Mouse (Mus musculus): ENCODE data around the gene Ebf1.

Ebf1 gene

DNA sequence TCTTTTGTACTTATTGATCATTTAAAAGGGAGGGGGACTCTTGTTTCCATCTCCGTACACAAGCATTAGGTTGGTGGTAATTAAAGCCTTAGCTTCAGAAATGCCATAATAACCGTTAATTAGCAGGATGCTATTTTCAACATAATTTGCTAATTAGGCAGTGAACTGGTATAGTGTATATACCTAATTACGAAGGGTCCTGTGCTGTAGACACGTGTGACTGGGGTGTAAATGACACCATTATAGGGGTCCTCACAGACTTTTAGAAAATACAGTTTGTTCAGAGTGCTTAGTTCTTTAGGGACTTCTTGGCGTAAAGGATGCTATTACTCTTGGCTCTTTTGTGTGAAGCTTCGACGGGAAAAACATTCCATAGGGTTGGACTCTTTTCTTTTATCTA is 167.9 kb downstream of the Ebf1 start:
- no peak for DNase-seq

DNA sequence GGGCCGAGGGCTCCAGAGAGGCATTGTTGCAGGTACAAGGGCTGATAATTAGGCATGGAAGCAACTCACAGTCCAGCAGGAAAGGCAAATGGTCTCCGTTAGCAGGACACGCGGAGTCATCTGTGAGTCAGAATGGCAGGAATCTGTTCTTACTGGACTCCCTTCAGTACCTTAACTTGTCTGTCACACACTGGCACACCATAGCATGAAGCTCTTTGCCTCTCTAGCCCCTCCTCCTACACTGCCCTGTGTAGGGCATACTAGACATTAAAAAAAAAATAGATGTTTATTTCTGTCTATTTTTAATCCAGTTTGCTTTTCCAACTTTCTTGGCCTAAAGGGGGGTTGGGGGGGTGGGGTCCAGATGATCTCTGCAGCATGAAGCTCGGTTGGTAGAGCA is 168.4 kb downstream of the Ebf1 start:
- DNase-seq = no peak

DNA sequence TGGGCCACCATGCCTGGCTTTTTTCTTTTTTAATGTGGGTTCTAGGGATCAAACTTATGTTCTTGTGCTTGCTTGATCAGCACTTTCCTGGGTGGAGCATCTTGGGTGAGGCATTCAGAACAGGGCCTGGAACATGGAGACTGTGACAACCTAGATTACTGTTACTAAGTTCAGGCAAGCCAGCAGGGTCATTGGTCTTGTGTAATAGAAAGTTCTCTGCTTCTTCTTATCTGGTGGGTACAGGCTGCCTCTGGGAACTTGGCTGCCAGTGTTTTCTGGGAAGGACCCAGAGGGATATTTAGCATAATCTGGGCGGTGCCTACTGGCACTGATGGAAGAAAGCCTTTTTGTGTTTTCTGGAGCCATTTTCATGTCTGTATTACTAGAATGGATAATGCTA is 170.9 kb downstream of the Ebf1 start:
- no peak for DNase-seq

DNA sequence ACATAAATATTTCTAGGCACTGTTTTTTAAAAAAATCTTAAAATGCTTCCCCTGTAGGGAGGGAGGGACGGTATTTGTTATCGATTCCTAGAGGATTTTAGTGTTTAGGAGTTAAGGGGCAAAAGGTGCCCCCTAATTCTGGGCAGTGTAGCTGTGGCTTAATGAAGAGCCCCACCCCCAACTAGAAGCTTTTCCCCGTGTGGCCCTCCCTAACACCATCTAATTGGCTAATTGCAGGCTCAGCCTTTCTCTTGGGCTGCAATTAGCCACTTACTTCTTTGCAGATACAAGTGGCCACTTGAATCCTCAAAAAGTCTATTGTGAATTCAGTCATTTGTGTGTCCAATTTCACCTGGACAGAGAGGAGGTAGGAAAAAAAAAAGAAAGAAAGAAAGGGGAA is 175.7 kb downstream of the Ebf1 start:
- no peak for DNase-seq

DNA sequence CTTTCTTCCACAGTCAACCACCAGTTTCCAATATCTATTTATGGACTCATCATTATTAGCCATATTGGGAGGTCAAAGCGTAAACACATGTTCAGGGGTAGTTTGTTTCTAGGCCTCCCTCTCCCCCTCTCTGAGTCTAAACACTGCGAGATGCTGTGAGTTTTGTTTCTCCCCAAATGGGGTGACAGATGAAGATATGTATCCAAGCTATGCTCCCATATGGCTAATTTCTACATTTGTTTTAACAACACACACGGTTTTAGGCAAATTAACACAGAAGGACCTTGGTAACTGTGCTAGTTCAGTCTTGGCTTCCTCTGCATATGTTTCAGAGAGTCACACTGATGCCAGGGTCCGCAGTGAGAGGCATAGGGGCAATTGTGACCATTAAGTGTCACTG is 177.8 kb downstream of the Ebf1 start:
- DNase-seq = no peak

DNA sequence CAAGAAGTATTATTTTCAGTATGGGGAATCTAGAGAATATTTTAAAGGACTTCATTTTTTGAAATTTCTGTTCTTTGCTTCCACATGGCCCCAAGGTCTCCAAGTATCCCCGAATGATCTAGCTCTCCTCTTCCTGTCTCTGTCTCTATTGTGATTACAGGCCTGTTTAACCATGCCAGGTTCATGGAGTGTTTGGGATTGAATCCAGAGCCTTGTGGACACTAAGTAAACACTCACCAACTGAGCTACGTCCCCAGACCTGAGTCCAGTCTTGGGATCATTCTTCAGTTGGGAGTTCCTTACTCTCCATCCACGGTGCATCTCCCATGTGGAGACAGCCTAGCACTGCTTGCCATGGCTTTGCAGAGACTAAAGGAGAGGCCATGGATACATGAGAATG is 178.7 kb downstream of the Ebf1 start:
- DNase-seq = no peak

DNA sequence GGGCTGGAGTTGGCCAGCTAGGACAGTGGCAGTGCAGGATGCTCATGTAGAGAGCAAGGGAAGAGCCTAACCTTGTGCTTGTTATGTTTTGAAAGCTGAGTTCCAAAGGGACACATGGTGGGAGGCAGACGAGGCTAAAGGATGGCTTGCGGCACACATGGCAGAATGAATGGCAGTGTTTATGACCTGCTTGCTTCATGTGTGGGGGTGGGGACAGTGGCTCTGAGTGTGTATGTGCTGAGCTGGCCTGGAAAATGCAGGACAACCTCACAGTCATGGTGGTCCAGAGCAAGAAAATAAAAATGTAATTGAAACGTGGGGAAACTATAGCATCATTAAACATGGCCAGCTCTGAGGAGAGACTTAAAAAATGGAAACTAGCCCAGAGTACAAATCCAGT is 181.2 kb downstream of the Ebf1 start:
- no peak for DNase-seq

DNA sequence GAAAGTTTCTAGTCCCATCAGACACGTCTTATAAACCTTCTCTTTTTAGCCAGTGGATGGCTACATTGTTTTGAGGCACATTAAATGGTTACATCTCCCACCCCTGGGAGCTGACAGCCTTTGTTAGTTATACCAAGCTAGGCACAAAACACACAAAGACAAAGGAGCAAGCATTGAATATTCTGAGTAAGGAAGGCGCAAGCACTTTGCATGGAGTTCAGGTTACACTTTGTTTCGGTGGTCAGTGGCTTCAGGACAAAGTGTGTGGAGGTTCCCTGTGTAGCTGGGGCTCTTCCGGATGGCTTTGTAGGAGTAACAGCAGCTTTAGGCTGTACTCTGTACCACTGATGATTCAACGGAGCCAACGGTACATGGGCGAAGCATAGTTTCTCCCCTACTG is 186.9 kb downstream of the Ebf1 start:
- no peak for DNase-seq

DNA sequence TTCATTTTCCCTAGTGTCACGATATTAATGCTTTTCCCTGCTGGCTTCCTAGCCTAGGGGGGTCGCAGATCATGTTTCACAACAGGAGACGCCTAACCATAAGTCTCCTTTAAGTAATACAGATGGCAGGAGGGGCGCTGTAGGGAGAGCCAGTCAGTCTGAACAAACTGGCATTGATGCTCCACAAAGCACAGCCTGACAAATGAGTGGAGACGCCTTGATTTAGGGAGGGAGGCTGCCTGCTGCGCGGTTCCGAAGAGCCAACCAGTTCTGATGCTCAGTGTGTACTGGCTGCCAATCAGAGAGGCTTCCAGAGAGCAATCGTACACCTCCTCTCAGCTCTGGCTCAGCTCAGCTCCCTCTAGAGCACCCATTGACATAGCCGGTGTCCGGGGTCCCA is 189.5 kb downstream of the Ebf1 start:
- no peak for DNase-seq

DNA sequence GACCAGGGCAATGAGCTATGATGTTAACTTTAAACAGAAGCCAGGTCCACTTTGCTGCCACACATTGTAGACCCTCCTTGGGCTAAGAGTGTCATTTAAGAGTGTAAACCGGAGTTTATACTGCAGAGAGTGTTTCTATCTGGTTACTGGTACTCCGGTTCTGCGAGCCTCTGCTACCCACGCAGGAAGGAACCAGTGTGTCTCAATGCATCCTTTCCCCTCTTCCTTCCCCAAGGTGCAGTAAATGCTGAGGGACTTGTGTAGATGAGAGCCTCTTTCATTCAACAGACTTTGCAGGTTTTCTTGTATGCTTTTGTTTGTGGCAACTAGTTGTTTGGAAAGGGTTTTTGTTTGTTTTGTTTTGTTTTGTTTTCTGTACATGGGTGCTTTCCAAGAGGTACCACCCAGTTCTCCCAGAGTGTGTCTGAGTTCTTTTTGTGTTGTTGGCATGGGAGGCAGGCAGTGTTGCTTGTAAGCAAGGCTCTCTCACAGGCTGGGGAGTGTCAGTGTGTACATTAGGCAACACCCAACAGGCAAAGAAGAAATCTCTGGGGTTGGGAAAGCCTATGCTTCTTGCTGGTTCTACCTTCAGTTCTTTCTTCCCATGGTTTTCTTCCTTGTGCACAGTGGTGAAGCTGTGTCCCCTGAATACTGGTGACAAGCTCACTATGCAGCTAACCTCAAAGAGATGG is 191.9 kb downstream of the Ebf1 start:
- DNase-seq = no peak

DNA sequence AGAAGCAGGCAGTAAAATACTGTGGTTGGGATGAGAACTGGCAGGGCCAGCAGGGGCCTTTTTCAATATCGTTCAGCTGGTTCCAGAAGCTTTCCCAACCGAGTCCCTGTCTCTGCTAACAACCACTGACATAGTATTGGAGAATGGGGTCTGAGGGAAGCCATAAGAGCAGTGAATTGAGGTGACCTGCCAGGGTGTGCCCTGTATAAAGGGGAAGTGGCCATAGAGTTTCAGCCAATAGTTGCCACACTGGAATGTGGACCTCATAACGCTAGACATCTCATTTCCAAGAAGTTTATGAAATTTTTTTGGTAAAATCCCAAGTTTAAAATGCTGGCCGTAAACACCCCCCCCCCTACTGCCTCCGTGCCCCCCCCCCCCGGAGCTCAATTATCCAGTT is 193.9 kb downstream of the Ebf1 start:
- DNase-seq = no peak

DNA sequence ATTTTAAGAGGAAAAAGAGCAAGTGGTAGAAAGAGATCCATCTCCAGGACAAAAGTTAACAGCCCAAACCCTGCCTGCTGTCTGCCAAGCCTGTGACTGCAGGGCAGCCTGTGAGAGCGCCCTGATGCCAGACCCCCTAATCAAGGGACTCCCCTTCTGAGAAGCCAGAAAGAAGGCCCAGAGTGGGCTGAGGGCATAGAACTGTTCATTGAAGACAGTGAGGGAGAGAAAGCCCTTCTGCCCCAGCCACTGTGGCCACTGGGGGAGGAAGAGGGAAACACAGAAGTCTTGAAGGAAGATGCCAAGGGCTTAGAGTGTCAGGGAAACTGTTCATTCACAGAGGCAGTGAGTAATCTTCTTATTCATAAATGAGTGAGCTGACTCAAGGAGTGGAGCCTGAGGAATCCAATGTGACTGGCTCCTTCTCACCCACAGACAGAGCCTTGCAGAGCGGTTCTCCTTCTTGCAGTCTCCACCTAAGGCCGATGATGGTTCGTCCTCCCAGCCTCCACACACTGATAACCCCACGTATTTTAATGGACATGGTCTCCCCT is 195.2 kb downstream of the Ebf1 start:
- DNase-seq = no peak

DNA sequence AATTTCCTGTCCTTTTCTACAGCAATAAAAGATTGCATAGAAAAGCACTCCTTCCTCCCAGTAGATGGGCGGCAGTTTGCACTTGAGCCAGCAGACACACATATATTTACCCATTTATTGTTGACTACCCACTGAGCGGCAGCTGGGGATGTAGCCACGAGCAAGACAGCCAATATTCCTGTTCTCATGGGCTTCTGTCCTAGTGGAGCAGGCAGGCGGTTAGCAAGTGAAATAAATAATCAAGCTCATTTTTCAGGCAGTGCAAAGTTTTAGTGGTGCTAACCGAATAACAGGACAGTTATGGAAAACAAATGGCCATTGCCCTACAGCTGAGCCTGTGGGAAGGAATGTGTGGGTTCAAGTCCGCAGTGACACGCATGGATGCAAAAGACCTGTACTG is 196.4 kb downstream of the Ebf1 start:
- DNase-seq = no peak

DNA sequence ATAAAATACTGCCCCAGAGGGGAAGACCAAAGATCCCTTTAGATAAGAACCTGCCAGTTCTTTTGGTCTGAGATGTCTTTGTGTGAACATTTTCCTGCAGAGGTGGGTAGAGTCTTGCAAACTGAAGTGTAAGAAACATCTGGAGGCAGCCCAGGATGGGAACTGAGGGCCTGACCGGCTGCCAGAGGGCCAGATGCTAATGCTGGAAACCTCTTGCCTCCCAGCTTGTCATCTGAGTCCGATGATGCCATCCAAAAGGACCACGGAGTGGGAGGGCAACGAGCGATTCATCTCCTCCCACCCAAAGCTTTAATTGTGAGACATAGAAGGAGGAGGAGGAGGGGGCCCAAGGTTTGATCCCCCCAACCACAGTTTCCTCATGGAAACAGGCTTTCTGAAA is 197.7 kb downstream of the Ebf1 start:
- DNase-seq = no peak

DNA sequence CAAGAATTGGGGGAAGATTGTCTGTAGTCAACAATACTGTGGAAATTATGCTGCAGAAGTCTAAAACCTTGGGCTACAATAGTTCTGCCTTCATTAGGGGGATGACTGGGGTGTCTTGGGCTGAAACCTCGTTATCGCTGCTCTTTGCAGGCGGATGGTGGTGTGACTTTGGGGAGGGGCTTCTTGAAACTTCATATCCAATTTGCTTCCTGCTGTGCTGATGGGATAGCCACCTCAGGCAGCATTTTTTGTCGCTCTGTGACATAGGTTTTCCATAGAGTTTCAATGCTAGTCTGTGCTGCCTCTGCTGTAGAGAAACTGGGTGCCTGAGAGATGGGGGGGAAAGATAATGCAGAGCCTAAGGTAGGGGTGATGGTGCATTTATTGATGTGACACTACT is 198.9 kb downstream of the Ebf1 start:
- no peak for DNase-seq

DNA sequence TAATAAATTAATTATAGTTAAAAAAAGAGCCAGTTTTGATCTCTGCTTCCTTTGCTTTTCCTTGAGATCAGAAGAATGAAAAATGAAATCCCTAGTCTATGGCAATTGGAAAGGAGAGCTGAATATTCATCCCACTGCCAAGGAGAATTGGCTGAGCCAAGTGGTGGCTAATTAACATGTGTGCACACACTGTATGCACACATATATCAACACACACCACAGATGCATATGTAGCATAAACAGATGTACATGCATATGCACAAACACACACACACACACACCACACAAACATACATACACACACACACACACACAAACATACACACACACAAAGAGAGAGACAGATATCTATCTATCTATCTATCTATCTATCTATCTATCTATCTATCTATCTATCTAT is 205.2 kb downstream of the Ebf1 start:
- DNase-seq = no peak

DNA sequence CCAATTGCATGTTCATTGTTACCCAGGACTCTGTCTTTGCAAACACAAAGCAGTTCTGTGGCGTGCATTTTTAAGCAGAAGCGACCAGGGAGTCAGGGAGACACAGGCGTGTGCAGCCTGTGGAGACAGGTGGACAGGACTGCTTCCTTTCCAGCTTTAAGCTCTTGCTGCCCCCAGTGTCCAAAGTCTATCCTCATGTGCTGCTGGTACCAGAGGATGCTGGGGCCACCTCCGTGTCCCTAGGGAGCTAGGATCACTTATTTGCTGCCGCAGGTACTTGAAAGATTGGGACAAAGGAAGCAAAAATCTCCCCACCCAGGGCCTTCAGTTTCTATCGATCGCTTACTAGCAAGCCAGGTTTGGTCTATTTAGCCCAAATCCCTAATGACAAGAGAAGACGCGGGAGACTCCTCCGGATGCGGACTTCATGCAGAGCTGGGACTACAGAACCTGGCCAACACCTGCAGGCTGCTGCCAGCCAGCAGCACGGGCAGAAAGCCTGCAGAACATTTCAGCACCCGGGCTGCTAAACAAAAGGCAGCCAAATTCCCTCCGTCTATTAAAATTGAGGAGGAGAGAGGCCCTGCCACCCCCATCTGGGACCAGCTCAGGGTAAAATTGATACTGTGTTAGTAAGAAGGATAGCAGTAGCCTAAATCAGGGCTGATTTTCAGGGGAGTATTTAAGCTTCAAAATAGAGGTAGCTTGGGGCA is 215.3 kb downstream of the Ebf1 start:
- DNase-seq = no peak

DNA sequence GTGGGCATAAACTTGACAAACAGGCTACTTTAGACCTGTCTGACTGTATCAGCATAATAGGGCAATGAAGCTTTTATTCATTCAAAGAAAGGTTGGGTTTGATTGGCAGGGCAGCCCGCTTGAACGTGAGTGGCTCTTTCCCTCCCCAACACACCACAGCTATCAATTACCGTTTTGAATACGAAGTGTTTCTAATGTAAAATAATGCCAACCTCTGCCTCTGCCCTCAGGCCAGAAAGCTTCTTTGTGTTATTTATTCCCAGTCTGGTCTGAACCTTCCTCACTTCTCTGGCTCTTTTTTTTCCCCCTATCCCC is 215.8 kb downstream of the Ebf1 start:
- no peak for DNase-seq

DNA sequence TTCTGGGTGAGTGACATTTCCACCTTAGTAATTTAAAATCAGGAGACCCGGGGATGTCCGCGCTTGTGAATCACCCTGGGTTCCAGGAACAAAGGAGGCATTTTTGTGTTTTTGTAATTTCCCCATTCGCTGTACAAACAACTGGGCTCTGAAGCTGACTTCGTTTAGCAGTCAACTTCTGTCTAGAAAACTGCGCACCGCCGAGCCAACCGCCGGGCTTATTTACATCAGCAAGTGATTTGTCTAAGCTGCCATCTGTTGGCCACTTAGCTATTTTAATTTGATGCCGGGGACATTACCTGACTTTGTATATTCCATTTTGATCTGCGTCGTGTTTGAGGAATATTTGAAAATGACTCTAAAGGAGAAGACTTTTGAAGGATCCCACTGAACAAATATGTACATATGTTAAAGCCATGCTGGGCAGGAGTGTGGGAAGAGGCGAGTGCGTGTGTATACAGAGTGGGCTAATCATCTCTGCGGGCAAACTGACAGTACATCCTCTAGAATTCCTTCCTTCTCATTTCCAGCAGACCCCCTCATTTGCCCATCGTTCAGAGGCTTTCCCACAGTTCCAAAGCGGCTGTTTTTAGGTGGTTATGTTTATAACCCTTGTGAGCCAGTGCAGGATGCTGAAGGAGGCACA is 216.4 kb downstream of the Ebf1 start:
- DNase-seq = no peak

DNA sequence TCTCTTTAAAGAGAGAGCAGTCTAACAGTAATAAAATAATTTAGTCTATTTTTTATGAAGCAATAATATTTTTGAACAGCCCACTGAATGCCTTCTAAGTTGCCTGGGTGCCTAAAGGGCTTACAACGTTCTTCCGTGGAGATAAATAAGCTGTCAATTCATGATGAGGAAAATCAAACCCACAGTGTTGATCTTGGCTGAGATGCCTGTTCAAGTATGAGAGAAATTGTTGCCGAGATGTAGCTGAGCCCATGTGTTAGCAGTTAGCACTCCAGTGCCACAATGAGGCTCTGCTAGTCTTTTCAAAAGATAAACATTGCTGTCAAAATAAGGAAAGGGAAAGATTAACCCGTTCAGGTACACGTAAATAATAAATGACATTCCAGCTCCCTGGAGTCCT is 218.0 kb downstream of the Ebf1 start:
- DNase-seq = no peak

DNA sequence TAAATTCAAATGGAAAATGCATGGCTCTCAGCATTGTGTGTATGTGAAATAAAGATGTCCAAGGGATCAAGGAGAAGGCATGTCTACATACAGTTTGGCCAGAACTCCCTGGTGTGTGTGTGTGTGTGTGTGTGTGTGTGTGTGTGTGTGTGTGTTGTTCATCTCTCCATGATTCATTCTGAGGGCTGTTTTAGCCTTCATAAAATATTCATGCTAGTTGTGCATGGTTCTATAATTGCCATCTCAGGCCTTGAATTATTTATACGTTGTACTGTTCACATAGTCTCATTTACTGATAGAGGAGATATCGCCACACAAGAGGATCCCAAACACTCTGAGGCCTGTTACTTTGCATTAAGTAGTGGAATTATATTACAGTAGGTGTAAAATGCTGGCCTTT is 220.5 kb downstream of the Ebf1 start:
- DNase-seq = no peak

DNA sequence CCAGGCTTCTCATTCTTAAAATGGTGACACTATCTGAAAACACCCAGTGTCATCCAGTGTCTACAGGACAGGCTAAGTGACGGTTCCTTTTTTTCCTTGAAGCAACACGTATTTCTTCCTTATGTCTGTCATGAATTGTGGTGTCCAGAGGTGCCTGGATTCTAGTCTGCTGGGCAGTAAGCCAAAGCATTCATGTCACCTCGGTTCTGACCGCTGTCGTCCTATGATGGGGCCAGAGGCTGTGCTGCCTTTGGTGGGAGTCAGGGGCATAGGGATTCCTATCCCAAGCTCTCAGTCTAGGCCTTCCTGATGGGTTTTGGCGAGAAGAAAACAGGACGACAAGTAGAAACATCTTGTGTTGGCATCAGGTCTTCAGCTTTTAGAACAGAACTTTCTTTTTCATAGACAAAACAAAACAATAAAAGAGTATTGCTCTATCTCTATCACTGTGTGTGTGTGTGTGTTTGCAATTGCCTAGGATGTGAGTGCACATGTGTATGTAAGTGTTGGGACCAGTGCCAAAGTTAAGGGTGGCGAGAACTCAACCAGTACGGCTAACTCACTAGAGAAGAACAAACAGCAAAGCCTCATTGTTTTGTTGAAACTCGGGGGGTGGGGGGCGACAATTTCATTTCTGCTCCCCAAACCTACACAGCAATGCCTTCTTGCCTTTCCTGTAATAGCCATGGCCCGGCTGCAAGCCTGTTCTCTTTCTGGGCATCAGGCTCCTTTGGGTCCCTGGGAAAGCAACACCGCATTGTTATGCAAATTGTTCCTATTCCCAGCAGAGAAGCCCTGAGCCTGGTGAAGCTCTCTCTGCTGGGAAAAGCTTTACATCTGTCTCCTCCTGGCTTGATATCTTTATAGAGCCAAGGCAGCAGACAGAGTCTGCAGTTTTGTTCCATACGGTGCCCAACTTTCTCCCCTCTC is 224.3 kb downstream of the Ebf1 start:
- DNase-seq = peak; percentile 3

DNA sequence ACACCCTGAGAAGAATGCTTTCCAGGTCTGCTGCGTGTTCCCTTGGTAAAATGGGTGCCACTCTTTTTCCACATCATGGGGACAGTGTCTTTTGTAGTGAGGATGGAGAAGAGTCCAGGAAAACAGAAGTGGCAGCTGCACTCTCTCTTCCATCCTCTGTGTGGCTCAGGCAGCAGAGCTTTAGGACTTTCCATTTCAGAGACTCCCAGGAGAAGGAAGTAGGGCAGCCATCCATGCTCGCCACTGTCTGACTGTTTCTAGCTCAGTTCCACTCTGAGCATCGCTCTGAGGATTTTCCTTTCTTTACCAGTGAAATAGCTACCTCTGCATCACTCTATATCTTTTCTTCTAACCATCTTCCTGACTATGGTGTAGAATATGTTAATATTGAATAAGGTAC is 234.8 kb downstream of the Ebf1 start:
- DNase-seq = no peak

All from lung, postnatal 10 days (tissue).